Mouse (Mus musculus) embryonic facial prominence, embryonic 14.5 days (tissue): Measurements from ENCODE around the gene N6amt1. TPM values are rescaled to one million over a fixed set of nuclear protein-coding genes. Genes with fewer than 3 reads are reported as not detected.

Source experiments
- ATAC-seq: fragments of 200-750 bp; cut with Nextera tagmentation; 2 replicates; pipeline ENCODE4 v1.8.0; 2017; ENCODE audit warnings: low read depth, moderate number of reproducible peaks, moderate TSS enrichment
- DNase-seq: peaks from one replicate; pipeline ENCODE4 v3.0.0-alpha.2; 2015; ENCODE audit warnings: low spot score
- H3K27ac ChIP-seq: fragments of 300-500 bp; sonication (generic); replicated peaks from 2 replicates; pipeline ENCODE4 v1.5.1; 2014; ENCODE audit warnings: low read depth, mild to moderate bottlenecking, low read length, moderate library complexity
- H3K27me3 ChIP-seq: fragments of 300-500 bp; sonication (generic); replicated peaks from 2 replicates; pipeline ENCODE4 v1.6.1; 2014; ENCODE audit warnings: low read length; ENCODE audit not compliant: control insufficient read depth, insufficient read depth
- H3K36me3 ChIP-seq: fragments of 300-500 bp; sonication (generic); 2 replicates; pipeline ENCODE4 v1.6.1; 2014; ENCODE audit warnings: low read length, mixed read lengths; ENCODE audit not compliant: control insufficient read depth, insufficient read depth
- H3K4me1 ChIP-seq: fragments of 300-500 bp; sonication (generic); 2 replicates; pipeline ENCODE4 v1.6.1; 2014; ENCODE audit warnings: antibody characterized with exemption, low read length; ENCODE audit not compliant: control insufficient read depth, insufficient read depth
- H3K4me2 ChIP-seq: fragments of 300-500 bp; sonication (generic); 2 replicates; pipeline ENCODE4 v1.6.1; 2014; ENCODE audit warnings: low read depth, mild to moderate bottlenecking, low read length, moderate library complexity, mixed read lengths
- H3K4me3 ChIP-seq: fragments of 300-500 bp; sonication (generic); 2 replicates; pipeline ENCODE4 v1.5.1; 2014; ENCODE audit warnings: low read depth, mild to moderate bottlenecking, low read length
- H3K9ac ChIP-seq: fragments of 300-500 bp; sonication (generic); 2 replicates; pipeline ENCODE4 v1.6.1; 2014; ENCODE audit warnings: low read depth, mild to moderate bottlenecking, low read length, moderate library complexity, mixed read lengths
- H3K9me3 ChIP-seq: fragments of 300-500 bp; sonication (generic); 2 replicates; pipeline ENCODE4 v1.6.1; 2016; ENCODE audit warnings: low read length; ENCODE audit not compliant: control insufficient read depth
- WGBS: fragments of 180-500 bp; shearing (Covaris S2); extraction: QIAGEN DNeasy Blood & Tissue Kit; methylation state at CpG from one replicate; pipeline ENCODE4 v1.1.7; 2014; 5-methylcytosine and 5-hydroxymethylcytosine counted together
- polyA plus RNA-seq: library from polyadenylated mRNA; unstranded; fragments of >200 nt; fragmentation: Nextera tagmentation; extraction: Ambion mirVana; gene quantifications from 2 replicates; pipeline ENCODE4 v1.2.1, GENCODE M21; 2014

The N6amt1 gene
- 15.8 and 21.4 TPM in 2 replicates for polyA plus RNA-seq

GRCm38 (mm10) chr16:87354075-87354583, at the start of gene N6amt1:
Gene N6amt1 (plus strand): TSS chr16:87354185.
- peak; percentile 99 for ATAC-seq
- Histone ChIP-seq H3K4me1 (peaks cover 5% of the 10 kb centered on the region; the same call in 1 of the 2 replicates), H3K27me3 (no peaks in the 10 kb centered on the region), H3K4me3 (peak within 1 kb of the TSS; percentile 79), H3K9ac (peak within 1 kb of the TSS; percentile 86), H3K4me2 (peak within 1 kb of the TSS; percentile 55), H3K36me3 (peaks cover 18% of the 10 kb centered on the region), H3K9me3 (0 out of 2 replicates have a peak, but pooled peaks cover 5% of the 10 kb centered on the region), H3K27ac (peak within 1 kb of the TSS; percentile 96)
- peak; percentile 98 for DNase-seq
- WGBS: under 1% methylated on average over 39 of the region's 48 CpGs

- Histone ChIP-seq H3K27ac (no peak overlapping the region), H3K36me3 (no peaks in the 10 kb centered on the region), H3K9me3 (no peaks in the 10 kb centered on the region), H3K4me2 (no peak overlapping the region), H3K27me3 (no peaks in the 10 kb centered on the region), H3K4me1 (no peaks in the 10 kb centered on the region), H3K4me3 (no peak overlapping the region), H3K9ac (no peak overlapping the region)
- ATAC-seq (no peak), DNase-seq (no peak)
- 82% methylated on average over 11 of the region's 11 CpGs for WGBS
These were observed 48.6 kb upstream of the N6amt1 start for GRCm38 (mm10) chr16:87305251-87306011.

GRCm38 (mm10) chr16:87307109-87307735, 46.8 kb upstream of the N6amt1 start:
- no peak overlapping the region for H3K4me2 ChIP-seq
- H3K4me1 ChIP-seq: no peaks in the 10 kb centered on the region
- H3K9me3 ChIP-seq: no peaks in the 10 kb centered on the region
- H3K4me3 ChIP-seq: no peak overlapping the region
- H3K27ac ChIP-seq: no peak overlapping the region
- H3K27me3 ChIP-seq: no peaks in the 10 kb centered on the region
- 64% methylated on average over 10 of the region's 10 CpGs for WGBS
- no peak for ATAC-seq
- DNase-seq: peak; percentile 42
- H3K9ac ChIP-seq: no peak overlapping the region
- no peaks in the 10 kb centered on the region for H3K36me3 ChIP-seq

GRCm38 (mm10) chr16:87310659-87311058, 43.3 kb upstream of the N6amt1 start:
- Histone ChIP-seq H3K4me2 (no peak overlapping the region), H3K9ac (no peak overlapping the region), H3K4me1 (no peaks in the 10 kb centered on the region), H3K4me3 (no peak overlapping the region), H3K36me3 (no peaks in the 10 kb centered on the region), H3K9me3 (no peaks in the 10 kb centered on the region), H3K27me3 (no peaks in the 10 kb centered on the region), H3K27ac (no peak overlapping the region)
- WGBS: 82% methylated on average over 4 of the region's 4 CpGs
- DNase-seq: no peak
- ATAC-seq: no peak

GRCm38 (mm10) chr16:87318200-87318811, 35.7 kb upstream of the N6amt1 start:
- ATAC-seq: no peak
- DNase-seq: peak; percentile 7

GRCm38 (mm10) chr16:87318998-87319397, 35.0 kb upstream of the N6amt1 start:
- WGBS: 50% methylated on average over 5 of the region's 5 CpGs

More at GRCm38 (mm10) chr16:87318200-87318811, 35.7 kb upstream of the N6amt1 start:
- H3K4me3 ChIP-seq: no peak overlapping the region
- no peak overlapping the region for H3K4me2 ChIP-seq
- H3K4me1 ChIP-seq: peaks cover 19% of the 10 kb centered on the region
- no peak overlapping the region for H3K9ac ChIP-seq
- H3K36me3 ChIP-seq: no peaks in the 10 kb centered on the region
- no peak overlapping the region for H3K27ac ChIP-seq
- no peaks in the 10 kb centered on the region for H3K9me3 ChIP-seq
- 66% methylated on average over 5 of the region's 5 CpGs for WGBS
- no peaks in the 10 kb centered on the region for H3K27me3 ChIP-seq

GRCm38 (mm10) chr16:87319541-87320251, 34.3 kb upstream of the N6amt1 start:
- peaks cover 19% of the 10 kb centered on the region for H3K4me1 ChIP-seq
- WGBS: 33% methylated on average over 5 of the region's 5 CpGs
- no peak overlapping the region for H3K4me2 ChIP-seq
- peak; percentile 81 for ATAC-seq
- H3K27me3 ChIP-seq: no peaks in the 10 kb centered on the region
- no peaks in the 10 kb centered on the region for H3K9me3 ChIP-seq
- no peak overlapping the region for H3K9ac ChIP-seq
- DNase-seq: peak; percentile 90
- no peaks in the 10 kb centered on the region for H3K36me3 ChIP-seq
- H3K4me3 ChIP-seq: no peak overlapping the region
- H3K27ac ChIP-seq: peak overlapping the region; percentile 52

More at GRCm38 (mm10) chr16:87318998-87319397, 35.0 kb upstream of the N6amt1 start:
- H3K4me2 ChIP-seq: no peak overlapping the region
- H3K27ac ChIP-seq: no peak overlapping the region
- no peaks in the 10 kb centered on the region for H3K9me3 ChIP-seq
- peaks cover 19% of the 10 kb centered on the region for H3K4me1 ChIP-seq
- no peak for ATAC-seq
- H3K27me3 ChIP-seq: no peaks in the 10 kb centered on the region
- peak; percentile 53 for DNase-seq
- no peak overlapping the region for H3K9ac ChIP-seq
- H3K4me3 ChIP-seq: no peak overlapping the region
- H3K36me3 ChIP-seq: no peaks in the 10 kb centered on the region

- ATAC-seq: no peak
- Histone ChIP-seq H3K27ac (peak overlapping the region; percentile 52), H3K4me3 (no peak overlapping the region), H3K9ac (no peak overlapping the region), H3K27me3 (no peaks in the 10 kb centered on the region), H3K4me1 (peaks cover 19% of the 10 kb centered on the region), H3K36me3 (no peaks in the 10 kb centered on the region), H3K9me3 (no peaks in the 10 kb centered on the region), H3K4me2 (no peak overlapping the region)
- 25% methylated on average over 2 of the region's 2 CpGs for WGBS
- DNase-seq: no peak
These were observed 33.8 kb upstream of the N6amt1 start for GRCm38 (mm10) chr16:87320252-87320555.
